7 mouse cellular contexts compared by ENCODE assay signal in genomic region chr17:12226551-12226950, GRCm38 (mm10).
DNase-seq lines count a peak whose midpoint lies in the region; ATAC-seq lines count a peak whose summit lies in the region.

No protein-coding gene starts in this region.

- peaks cover 6% of the 10 kb centered on the region for H3K36me3 ChIP-seq in midbrain, embryonic 11.5 days (ENCODE audit: control insufficient read depth, insufficient read depth, low read length)
- H3K36me3 ChIP-seq in midbrain, embryonic 15.5 days (replicated peaks), result peaks cover 9% of the 10 kb centered on the region; the same call in 1 of the 2 replicates
- peaks cover 2% of the 10 kb centered on the region; the same call in 1 of the 2 replicates for H3K36me3 ChIP-seq in liver, embryonic 16.5 days (ENCODE audit: control insufficient read depth, insufficient read depth)

- no peaks in the 10 kb centered on the region for H3K9me3 ChIP-seq in midbrain, embryonic 11.5 days (ENCODE audit: control insufficient read depth, low read length)
- no peaks in the 10 kb centered on the region for H3K9me3 ChIP-seq in midbrain, embryonic 15.5 days
- no peaks in the 10 kb centered on the region for H3K9me3 ChIP-seq in liver, embryonic 16.5 days (replicated peaks; ENCODE audit: control insufficient read depth, low read length)

- no peak overlapping the region for H3K4me3 ChIP-seq in midbrain, embryonic 11.5 days (ENCODE audit: low read depth, low read length)
- H3K4me3 ChIP-seq in midbrain, embryonic 15.5 days, result no peak overlapping the region
- H3K4me3 ChIP-seq in liver, embryonic 16.5 days (ENCODE audit: low read depth, low read length), result no peak overlapping the region

- ATAC-seq in midbrain, embryonic 11.5 days (ENCODE audit: low FRiP score), result 0 out of 2 replicates have a peak, but pooled peaks have one; percentile 38
- ATAC-seq in midbrain, embryonic 15.5 days (replicated peaks), result no peak
- peak; percentile 66 for ATAC-seq in common myeloid progenitor, adult 5-6 weeks (replicated peaks; ENCODE audit: low read depth, poor library complexity, severe bottlenecking)
- peak; percentile 9; the same call in 1 of the 2 replicates for ATAC-seq in liver, embryonic 16.5 days (ENCODE audit: low read depth)
- ATAC-seq in frontal cortex, adult (ENCODE audit: low TSS enrichment), result no peak

- no peaks in the 10 kb centered on the region for H3K27me3 ChIP-seq in midbrain, embryonic 11.5 days (ENCODE audit: control insufficient read depth, insufficient read depth, low read length)
- no peaks in the 10 kb centered on the region for H3K27me3 ChIP-seq in midbrain, embryonic 15.5 days (replicated peaks)
- H3K27me3 ChIP-seq in liver, embryonic 16.5 days (ENCODE audit: control insufficient read depth, insufficient read depth, low read depth, low read length), result no peaks in the 10 kb centered on the region

- no peak overlapping the region for H3K9ac ChIP-seq in midbrain, embryonic 11.5 days (ENCODE audit: low read length)
- no peak overlapping the region for H3K9ac ChIP-seq in midbrain, embryonic 15.5 days
- no peak overlapping the region for H3K9ac ChIP-seq in liver, embryonic 16.5 days (ENCODE audit: low read depth, low read length)

- peak; percentile 89 for DNase-seq in midbrain, embryonic 11.5 days (ENCODE audit: low spot score, missing footprints)
- peak; percentile 66 for DNase-seq in heart, postnatal 4 days
- no peak for DNase-seq in layer of hippocampus, adult 8-10 months (ENCODE audit: low spot score in 2 of 2)

- 66% methylated on average over 12 of the region's 12 CpGs for WGBS in midbrain, embryonic 11.5 days
- 71% methylated on average over 12 of the region's 12 CpGs for WGBS in midbrain, embryonic 15.5 days
- WGBS in liver, embryonic 16.5 days (ENCODE audit: insufficient replicate concordance), result 66% methylated on average over 12 of the region's 12 CpGs

- no peaks in the 10 kb centered on the region for H3K4me1 ChIP-seq in midbrain, embryonic 11.5 days (ENCODE audit: control insufficient read depth, insufficient read depth, low read length)
- H3K4me1 ChIP-seq in midbrain, embryonic 15.5 days, result peaks cover 5% of the 10 kb centered on the region; the same call in 1 of the 2 replicates
- H3K4me1 ChIP-seq in liver, embryonic 16.5 days (ENCODE audit: control insufficient read depth, low read depth, low read length), result no peaks in the 10 kb centered on the region

- no peak overlapping the region for H3K27ac ChIP-seq in midbrain, embryonic 11.5 days (ENCODE audit: low read depth, low read length)
- H3K27ac ChIP-seq in midbrain, embryonic 15.5 days, result no peak overlapping the region
- H3K27ac ChIP-seq in liver, embryonic 16.5 days (ENCODE audit: low read length), result no peak overlapping the region

- H3K4me2 ChIP-seq in midbrain, embryonic 11.5 days, result no peak overlapping the region
- H3K4me2 ChIP-seq in midbrain, embryonic 15.5 days, result no peak overlapping the region
- H3K4me2 ChIP-seq in liver, embryonic 16.5 days (ENCODE audit: low read depth, low read length), result no peak overlapping the region

Comparison
In these comparisons a context has a peak if more than half of its experiments do, and no peak if none do; other contexts are left out.
1. ATAC-seq: peak in midbrain, embryonic 11.5 days (single experiment), common myeloid progenitor, adult 5-6 weeks (single experiment) and liver, embryonic 16.5 days (single experiment); none in midbrain, embryonic 15.5 days (single experiment) and frontal cortex, adult (single experiment).
2. DNase-seq: peak in midbrain, embryonic 11.5 days (single experiment) and heart, postnatal 4 days (single experiment); none in layer of hippocampus, adult 8-10 months (0 of 2).